ENCODE assay signal across 18 mouse cellular contexts in the genomic region with DNA sequence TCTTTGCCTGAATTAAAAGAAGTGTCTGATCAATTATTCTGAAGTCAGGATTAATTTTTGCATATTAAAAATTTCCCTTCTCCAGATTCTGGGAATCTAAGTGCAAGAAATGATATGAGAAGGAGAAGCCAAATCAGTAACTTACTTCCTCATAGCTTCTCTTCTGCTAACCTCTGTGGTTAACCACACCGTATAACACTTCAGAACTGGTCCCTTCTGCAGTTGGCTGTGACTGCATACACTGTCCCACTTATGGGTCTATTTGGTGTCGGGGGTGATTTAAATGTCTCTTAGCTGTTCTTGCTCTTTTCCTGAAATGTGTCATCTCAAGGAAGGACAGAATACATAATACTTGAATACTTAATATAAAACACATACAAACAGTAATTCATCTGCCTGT.
DNase-seq lines count a peak whose midpoint lies in the region; ATAC-seq and TF ChIP-seq lines count a peak whose summit lies in the region.
"Had no signal": no experiment of that assay in that cellular context is flagged by ENCODE, and none has a peak within 500 bp of the region (broad histone marks: within the 10 kb centered on the region; RNA-seq: fewer than 3 reads in every experiment).

No protein-coding gene starts in this region.

- H3K9ac ChIP-seq in midbrain, embryonic 16.5 days (ENCODE audit: low read depth, low read length), result no peak overlapping the region
- no peak overlapping the region for H3K9ac ChIP-seq in hindbrain, embryonic 12.5 days
- H3K9ac ChIP-seq: embryonic facial prominence, embryonic 13.5 days; forebrain, embryonic 12.5 days; forebrain, postnatal 0 days; heart, embryonic 12.5 days had no signal

- no peak for DNase-seq in layer of hippocampus, adult 2 months (ENCODE audit: low spot score in 2 of 2)
- no peak for DNase-seq in layer of hippocampus, postnatal 36 days
- peak; percentile 7 for DNase-seq in c-Kit-positive CD71-negative TER-119-negative erythroid progenitor cells, embryonic 14.5 days (ENCODE audit: low read depth)
- no peak for DNase-seq in kidney, postnatal 25 days
- DNase-seq: adrenal gland, postnatal 36 days; cerebellum, adult 11 months; cerebellum, adult 8-10 months; cerebellum, postnatal 14 days; forebrain, postnatal 0 days; gastrocnemius, postnatal 14 days had no signal

- no peaks in the 10 kb centered on the region for H3K27me3 ChIP-seq in midbrain, embryonic 16.5 days (ENCODE audit: control insufficient read depth, insufficient read depth, low read depth, low read length)
- no peaks in the 10 kb centered on the region for H3K27me3 ChIP-seq in hindbrain, embryonic 12.5 days
- H3K27me3 ChIP-seq: embryonic facial prominence, embryonic 13.5 days; forebrain, embryonic 12.5 days; heart, embryonic 12.5 days had no signal

- ATAC-seq in megakaryocyte, adult 5-6 weeks (ENCODE audit: poor library complexity, severe bottlenecking), result peak; percentile 63
- no peak for ATAC-seq in midbrain, embryonic 16.5 days
- no peak for ATAC-seq in hindbrain, embryonic 12.5 days (ENCODE audit: low FRiP score)
- ATAC-seq: activated CD4-positive, CD25-positive, alpha-beta regulatory T cell, adult 4 months; forebrain, postnatal 0 days; hindbrain, embryonic 16.5 days had no signal

- H3K4me1 ChIP-seq in midbrain, embryonic 16.5 days (ENCODE audit: control insufficient read depth, insufficient read depth, low read length), result no peaks in the 10 kb centered on the region
- no peaks in the 10 kb centered on the region for H3K4me1 ChIP-seq in hindbrain, embryonic 12.5 days
- H3K4me1 ChIP-seq: embryonic facial prominence, embryonic 13.5 days; forebrain, embryonic 12.5 days; heart, embryonic 12.5 days had no signal

- no peaks in the 10 kb centered on the region for H3K36me3 ChIP-seq in midbrain, embryonic 16.5 days (ENCODE audit: control insufficient read depth, insufficient read depth, low read length)
- H3K36me3 ChIP-seq in hindbrain, embryonic 12.5 days, result no peaks in the 10 kb centered on the region
- H3K36me3 ChIP-seq: embryonic facial prominence, embryonic 13.5 days; forebrain, embryonic 12.5 days; heart, embryonic 12.5 days had no signal

- no peaks in the 10 kb centered on the region for H3K9me3 ChIP-seq in midbrain, embryonic 16.5 days (replicated peaks; ENCODE audit: control insufficient read depth, low read length, poor library complexity, severe bottlenecking)
- H3K9me3 ChIP-seq in hindbrain, embryonic 12.5 days (replicated peaks), result no peaks in the 10 kb centered on the region
- H3K9me3 ChIP-seq: embryonic facial prominence, embryonic 13.5 days; forebrain, embryonic 12.5 days; heart, embryonic 12.5 days had no signal

- TF ChIP-seq CTCF in layer of hippocampus, adult 2 months (conservative IDR thresholded peaks at IDR 0.05), result no peak

- no peak overlapping the region for H3K4me3 ChIP-seq in layer of hippocampus, adult 2 months
- no peak overlapping the region for H3K4me3 ChIP-seq in midbrain, embryonic 16.5 days (ENCODE audit: low read depth, low read length)
- no peak overlapping the region for H3K4me3 ChIP-seq in hindbrain, embryonic 12.5 days
- H3K4me3 ChIP-seq: embryonic facial prominence, embryonic 13.5 days; forebrain, embryonic 12.5 days; heart, embryonic 12.5 days had no signal

- WGBS in midbrain, embryonic 16.5 days, result 96% methylated on average over 2 of the region's 2 CpGs
- 89% methylated on average over 2 of the region's 2 CpGs for WGBS in hindbrain, embryonic 12.5 days

- H3K27ac ChIP-seq in layer of hippocampus, adult 2 months, result peak overlapping the region; percentile 82
- no peak overlapping the region for H3K27ac ChIP-seq in midbrain, embryonic 16.5 days (ENCODE audit: low read length)
- H3K27ac ChIP-seq in hindbrain, embryonic 12.5 days, result no peak overlapping the region
- H3K27ac ChIP-seq: embryonic facial prominence, embryonic 13.5 days; forebrain, embryonic 12.5 days had no signal

- no peak overlapping the region for H3K4me2 ChIP-seq in midbrain, embryonic 16.5 days (ENCODE audit: low read length)
- no peak overlapping the region for H3K4me2 ChIP-seq in hindbrain, embryonic 12.5 days (replicated peaks)
- H3K4me2 ChIP-seq: embryonic facial prominence, embryonic 13.5 days; forebrain, embryonic 12.5 days; heart, embryonic 12.5 days had no signal
